Mouse (Mus musculus): ENCODE measurements around the gene Vmo1. TPM values are rescaled to one million over a fixed set of nuclear protein-coding genes. Genes with fewer than 3 reads are reported as not detected.

Gene Vmo1
- 0.15 and 0.31 TPM in 2 replicates for polyA plus RNA-seq (2012; rRNA removed)

DNA sequence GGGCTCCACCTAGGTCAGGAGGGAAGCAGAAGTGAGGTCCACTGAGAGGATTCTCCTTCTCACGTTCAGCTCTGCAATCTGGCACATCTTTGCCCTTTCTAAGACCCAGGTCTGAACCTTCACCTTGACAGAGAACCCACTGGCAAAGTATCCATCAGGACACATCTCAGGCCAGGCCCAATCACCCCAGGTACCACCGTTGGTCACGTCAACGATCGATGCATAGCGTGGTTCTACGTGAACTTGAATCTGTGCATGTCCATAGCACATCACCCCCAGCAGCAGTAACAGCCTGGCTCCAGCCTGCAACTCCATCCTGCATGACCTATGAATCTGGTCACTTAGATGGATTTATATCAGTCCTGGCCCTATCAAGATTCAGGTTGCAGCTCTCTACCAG is at the start of gene Vmo1:
Vmo1 (minus strand) TSS at position 329 of the 400 bp plus-strand sequence.

DNA sequence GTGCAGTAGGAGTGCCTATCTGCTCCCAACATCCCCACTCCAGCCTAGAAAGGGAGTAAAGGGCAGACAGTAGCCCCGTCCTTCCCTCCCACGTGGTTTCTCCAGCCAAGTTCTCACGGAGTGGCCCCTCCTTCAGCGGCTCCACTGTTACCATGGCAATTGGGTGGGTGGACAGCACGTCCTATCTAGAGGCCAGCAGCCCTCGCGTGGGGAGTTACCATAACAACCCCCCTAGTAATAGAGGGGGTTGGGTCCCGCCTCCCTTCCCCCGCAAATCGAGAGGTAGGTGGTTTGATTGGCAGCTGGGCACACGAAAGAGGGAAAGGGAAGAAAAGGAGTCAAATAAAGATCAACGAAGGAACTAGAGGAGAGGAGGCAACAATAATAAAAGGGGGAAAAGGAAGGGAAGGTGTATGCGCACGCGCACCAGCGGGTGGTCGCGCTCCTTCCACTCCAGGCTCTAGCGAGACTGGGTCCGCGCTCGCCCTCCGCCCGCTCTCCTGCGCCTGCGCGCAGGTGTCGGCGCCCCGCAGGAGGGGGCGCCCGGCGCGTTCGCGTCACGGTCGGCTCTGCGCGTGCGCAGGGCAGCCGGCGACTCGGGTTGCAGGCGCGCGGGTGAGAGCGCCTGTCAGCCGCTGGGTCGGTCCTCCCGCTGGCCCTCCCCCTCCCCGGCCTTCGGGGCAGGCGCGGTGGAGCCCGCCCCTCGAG is 48.0 kb upstream of the Vmo1 start, which contains the start of gene Mink1:
Mink1 (plus strand) TSS at position 595 of the 708 bp plus-strand sequence.

DNA sequence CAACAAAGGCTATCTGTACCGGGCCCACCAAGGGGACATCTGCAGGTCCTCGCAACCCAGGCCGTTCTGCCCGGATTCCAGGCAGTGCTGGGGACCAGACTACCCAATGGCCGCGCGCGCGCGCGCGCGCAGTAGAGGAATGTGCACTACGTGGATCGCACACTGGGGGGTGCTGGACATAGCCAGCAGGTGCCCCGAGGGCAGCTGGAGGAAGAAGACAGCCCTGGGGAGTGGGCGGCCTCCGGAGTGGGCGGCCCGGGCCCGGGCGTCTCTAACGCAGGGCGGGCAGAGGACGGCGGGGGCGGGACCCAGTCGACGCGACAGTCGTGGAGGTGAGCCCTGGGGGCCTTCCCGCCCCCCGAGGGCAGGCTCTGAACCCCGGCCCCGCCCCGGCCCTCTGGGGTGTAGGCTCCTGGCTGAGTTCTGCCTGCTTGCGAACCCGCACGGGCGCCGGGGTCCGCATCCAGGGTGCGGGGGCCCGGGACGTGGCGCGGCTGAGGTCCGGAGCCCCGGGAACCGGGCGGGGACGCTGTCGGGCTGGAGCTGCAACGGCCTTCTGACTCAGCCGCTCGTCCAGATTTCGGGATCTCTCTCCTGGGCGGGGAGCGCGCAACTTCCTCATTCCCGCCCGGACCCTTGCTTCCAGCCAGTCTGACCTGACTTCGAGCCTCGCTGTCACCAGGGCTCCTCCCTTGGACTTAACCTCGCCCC is 25.6 kb upstream of the Vmo1 start, which contains the start of gene Pld2:
Pld2 (plus strand) TSS at position 188 of the 711 bp plus-strand sequence.

DNA sequence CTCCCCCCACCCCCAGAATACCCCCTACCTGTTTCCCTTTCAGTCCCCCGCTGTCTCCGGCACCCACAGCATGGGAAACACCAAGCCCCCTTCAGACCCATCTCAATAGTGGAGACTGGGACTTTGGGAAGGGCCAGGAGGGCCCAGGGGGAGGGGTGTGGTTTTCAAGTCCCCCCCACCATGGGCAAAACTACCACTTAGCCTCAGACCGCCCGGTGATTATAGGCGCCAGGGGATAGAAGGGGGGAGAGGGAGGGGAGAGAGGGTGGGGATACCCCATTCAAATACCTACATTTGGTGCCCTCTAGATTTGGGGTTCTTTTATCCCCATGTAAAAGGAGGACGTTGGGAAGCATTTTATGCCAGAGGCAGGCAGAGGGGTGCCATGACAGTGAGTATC is 18.4 kb upstream of the Vmo1 start, which contains the start of gene Gm40193:
Gm40193 (minus strand) TSS at position 101 of the 400 bp plus-strand sequence.

DNA sequence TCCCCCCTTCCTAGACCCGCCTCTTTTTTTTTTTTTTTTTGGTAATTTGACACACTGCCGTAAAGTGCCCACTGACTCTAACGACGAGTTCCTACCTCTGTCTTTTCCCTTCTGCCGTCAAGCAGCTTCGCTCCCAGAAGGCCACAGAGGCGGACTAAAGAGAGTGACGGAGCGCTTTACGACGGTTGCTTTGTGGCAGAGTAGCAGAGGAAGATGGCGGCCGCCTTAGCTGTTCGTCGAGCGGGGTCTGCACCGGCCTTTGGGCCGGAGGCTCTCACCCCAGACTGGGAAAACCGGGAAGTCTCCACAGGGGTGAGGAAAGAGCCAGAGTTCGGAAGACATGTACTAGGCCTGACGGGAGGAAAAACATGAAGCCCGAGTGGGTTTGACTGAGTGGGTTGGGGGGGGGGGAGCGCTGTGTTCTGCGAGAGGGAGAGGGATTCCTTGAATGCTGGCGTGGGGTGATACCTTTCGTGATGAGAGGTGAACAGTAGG is 10.8 kb upstream of the Vmo1 start, which contains the start of gene Psmb6:
Psmb6 (plus strand) TSS at position 184 of the 495 bp plus-strand sequence.

DNA sequence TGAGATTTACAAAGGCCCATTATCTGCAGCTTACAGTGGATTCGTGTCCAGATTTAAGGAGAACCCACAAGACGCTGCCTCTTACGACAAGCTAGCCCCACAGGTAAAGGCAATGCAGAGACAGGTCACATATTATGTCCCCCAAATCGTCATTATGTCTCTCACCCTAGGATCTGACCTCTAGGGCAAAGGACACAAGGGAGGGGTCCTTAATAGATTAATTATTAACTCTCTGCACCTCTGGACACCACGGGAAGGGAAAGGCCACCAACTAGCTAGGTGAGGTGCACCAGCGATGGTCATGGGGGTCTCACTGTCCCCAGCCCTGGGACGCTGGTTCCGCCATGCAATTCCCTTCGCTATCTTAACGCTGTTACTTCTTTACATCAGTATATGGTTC is 4.5 kb upstream of the Vmo1 start, which contains the start of gene Gltpd2:
Gltpd2 (plus strand) TSS at position 274 of the 400 bp plus-strand sequence.

DNA sequence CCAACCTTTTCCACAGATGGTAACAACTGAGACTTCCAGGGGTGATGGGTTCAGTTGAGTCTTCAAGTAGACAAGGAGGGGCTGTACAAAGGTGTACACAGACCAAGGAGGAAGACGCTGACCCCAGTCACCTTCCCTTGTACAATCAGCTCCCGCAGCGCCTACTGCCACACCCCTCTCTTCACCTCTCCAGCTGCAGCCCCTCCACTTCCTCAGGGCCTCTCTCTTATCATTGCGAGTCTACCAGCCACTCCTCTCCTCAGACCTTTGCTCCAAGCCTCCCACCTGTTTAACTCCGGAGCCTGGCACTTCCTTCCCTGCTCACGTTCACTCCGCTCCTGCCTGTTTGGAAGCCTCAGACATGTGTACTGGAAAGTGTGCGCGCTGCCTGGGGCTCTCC is 9.4 kb downstream of the Vmo1 start, which contains the start of gene Tm4sf5:
Tm4sf5 (plus strand) TSS at position 275 of the 400 bp plus-strand sequence.

Other genes starting within 250 kb of the Vmo1 start
- gene Alox12e, start 192.0 kb downstream of the Vmo1 start, polyA plus RNA-seq (2012; rRNA removed), result 0.13 TPM in 1 of 2 replicates, not detected in the other
- gene Alox15, start 162.6 kb downstream of the Vmo1 start, polyA plus RNA-seq (2012; rRNA removed), result 0.07 and 0.18 TPM in 2 replicates
- 32.2 and 32.3 TPM in 2 replicates for gene Pelp1, start 104.6 kb downstream of the Vmo1 start, polyA plus RNA-seq (2012; rRNA removed)
- 81.0 and 83.3 TPM in 2 replicates for gene Arrb2, start 82.0 kb downstream of the Vmo1 start, polyA plus RNA-seq (2012; rRNA removed)
- gene Med11, start 62.7 kb downstream of the Vmo1 start, polyA plus RNA-seq (2012; rRNA removed), result 40.6 and 42.1 TPM in 2 replicates
- 1.5 TPM in 2 replicates for gene Zmynd15, start 55.2 kb downstream of the Vmo1 start, polyA plus RNA-seq (2012; rRNA removed)
- 3.5 and 5.7 TPM in 2 replicates for gene Cxcl16, start 54.6 kb downstream of the Vmo1 start, polyA plus RNA-seq (2012; rRNA removed)
- 1.5 and 1.7 TPM in 2 replicates for gene Tm4sf5, start 9.4 kb downstream of the Vmo1 start, polyA plus RNA-seq (2012; rRNA removed)
- 0.09 TPM in 1 of 2 replicates, not detected in the other for gene Gltpd2, start 4.6 kb upstream of the Vmo1 start, polyA plus RNA-seq (2012; rRNA removed)
- gene Psmb6, start 10.8 kb upstream of the Vmo1 start, polyA plus RNA-seq (2012; rRNA removed), result 513 and 515 TPM in 2 replicates
- not detected in 2 replicates for gene Gm40193, start 18.3 kb upstream of the Vmo1 start, polyA plus RNA-seq (2012; rRNA removed)
- gene Pld2, start 25.4 kb upstream of the Vmo1 start, polyA plus RNA-seq (2012; rRNA removed), result 16.6 and 22.4 TPM in 2 replicates
- 89.5 and 96.5 TPM in 2 replicates for gene Mink1, start 48.3 kb upstream of the Vmo1 start, polyA plus RNA-seq (2012; rRNA removed)
- gene 4930544D05Rik, start 101.2 kb upstream of the Vmo1 start, polyA plus RNA-seq (2012; rRNA removed), result not detected in 2 replicates
- 0.14 and 0.19 TPM in 2 replicates for gene Chrne, start 104.6 kb upstream of the Vmo1 start, polyA plus RNA-seq (2012; rRNA removed)
- 0.18 and 0.19 TPM in 2 replicates for gene Gp1ba, start 124.5 kb upstream of the Vmo1 start, polyA plus RNA-seq (2012; rRNA removed)
- gene Rnf167, start 132.6 kb upstream of the Vmo1 start, polyA plus RNA-seq (2012; rRNA removed), result 103 and 104 TPM in 2 replicates
- 125 and 126 TPM in 2 replicates for gene Slc25a11, start 132.9 kb upstream of the Vmo1 start, polyA plus RNA-seq (2012; rRNA removed)
- gene Pfn1, start 140.0 kb upstream of the Vmo1 start, polyA plus RNA-seq (2012; rRNA removed), result 401 and 499 TPM in 2 replicates
- 31.2 and 39.5 TPM in 2 replicates for gene Eno3, start 142.6 kb upstream of the Vmo1 start, polyA plus RNA-seq (2012; rRNA removed)
- 75.6 and 96.1 TPM in 2 replicates for gene Spag7, start 154.8 kb upstream of the Vmo1 start, polyA plus RNA-seq (2012; rRNA removed)
- gene Camta2, start 173.5 kb upstream of the Vmo1 start, polyA plus RNA-seq (2012; rRNA removed), result 19.0 and 22.5 TPM in 2 replicates
- 0.65 and 0.72 TPM in 2 replicates for gene Inca1, start 185.5 kb upstream of the Vmo1 start, polyA plus RNA-seq (2012; rRNA removed)
- 19.6 and 25.0 TPM in 2 replicates for gene Kif1c, start 185.9 kb upstream of the Vmo1 start, polyA plus RNA-seq (2012; rRNA removed)
- 7.2 and 7.3 TPM in 2 replicates for gene Zfp3, start 249.6 kb upstream of the Vmo1 start, polyA plus RNA-seq (2012; rRNA removed)

Measured in central nervous system, embryonic 14 days (tissue).